Mouse (Mus musculus): ENCODE results near the gene Drd3.

GRCm38 (mm10) chr16:43849839-43850238 is 96.0 kb downstream of the Drd3 start:
- TF ChIP-seq POLR2A (IDR thresholded peaks at IDR 0.05; ENCODE audit: extremely low read depth, insufficient read depth, low read length) (no peak), CTCF (IDR thresholded peaks at IDR 0.05; ENCODE audit: low read depth, low read length) (no peak)

All from liver, adult 2 months (tissue).